Mouse (Mus musculus): ENCODE measurements around the gene Kirrel3. TPM values are rescaled to one million over a fixed set of nuclear protein-coding genes. Genes with fewer than 3 reads are reported as not detected.
A peak's percentile ranks its signal among the peaks of the same experiment; 100 is the strongest.

Kirrel3 gene
- polyA plus RNA-seq, 1 experiment from 2014 or later, result 25.9 TPM

DNA sequence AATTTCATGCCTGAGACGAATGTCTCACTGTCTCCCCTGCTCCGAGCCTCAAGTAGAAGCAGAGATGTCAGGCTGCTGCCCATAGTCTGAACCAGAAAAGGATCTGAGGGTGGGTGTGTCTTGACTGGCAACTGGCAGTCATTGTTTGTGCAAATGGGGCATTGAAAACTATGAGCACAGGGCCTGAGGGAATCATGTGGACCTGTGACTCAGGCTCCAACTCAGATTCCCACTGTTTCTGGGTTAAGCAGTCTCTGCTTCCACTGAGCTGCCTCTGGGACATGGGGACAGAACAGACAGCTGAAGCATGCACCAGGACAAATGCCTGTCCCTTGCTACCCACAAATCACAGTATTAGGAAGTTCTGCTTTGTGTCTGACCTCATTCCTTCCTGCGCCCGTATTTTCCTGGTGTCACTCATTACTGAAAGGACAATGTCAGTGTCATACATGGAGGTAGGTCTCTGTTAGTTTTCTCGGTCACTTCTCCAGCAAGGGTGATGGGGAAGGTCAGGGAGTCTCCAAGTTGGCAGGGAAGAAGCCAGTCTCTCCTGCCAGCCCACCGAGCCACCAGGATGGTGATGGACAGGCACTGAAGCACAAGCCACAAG is 484.3 kb downstream of the Kirrel3 start:
- no peaks in the 10 kb centered on the region for H3K36me3 ChIP-seq
- 63% methylated on average over 6 of the region's 6 CpGs for WGBS
- H3K9me3 ChIP-seq, result no peaks in the 10 kb centered on the region
- no peaks in the 10 kb centered on the region for H3K27me3 ChIP-seq
- H3K27ac ChIP-seq (replicated peaks), result no peak overlapping the region
- ATAC-seq (ENCODE audit: low read depth), result no peak
- H3K9ac ChIP-seq, result no peak overlapping the region
- H3K4me2 ChIP-seq, result no peak overlapping the region
- H3K4me3 ChIP-seq, result no peak overlapping the region
- peaks cover 18% of the 10 kb centered on the region for H3K4me1 ChIP-seq (replicated peaks)

DNA sequence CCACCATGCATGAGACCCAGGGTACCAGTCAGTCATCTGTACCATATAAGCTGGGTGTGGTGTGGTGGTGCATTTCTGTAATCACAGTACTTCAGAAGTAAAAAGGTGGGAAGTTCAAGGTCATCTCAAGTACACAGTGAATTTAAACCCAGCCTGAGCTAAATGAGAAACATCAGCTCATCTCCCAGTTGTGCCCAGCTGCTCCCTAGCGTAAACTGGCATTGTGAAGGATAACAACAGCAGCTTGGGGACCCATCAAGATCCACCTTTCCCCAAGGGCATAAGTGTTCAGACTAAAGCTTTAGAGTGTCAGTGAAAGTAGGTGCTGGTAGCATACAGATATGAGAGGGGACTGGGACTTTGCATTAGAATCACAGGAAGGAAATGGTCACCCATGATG is 488.6 kb downstream of the Kirrel3 start:
- no peaks in the 10 kb centered on the region for H3K27me3 ChIP-seq
- H3K27ac ChIP-seq (replicated peaks), result no peak overlapping the region
- no peaks in the 10 kb centered on the region for H3K9me3 ChIP-seq
- H3K9ac ChIP-seq, result no peak overlapping the region
- no peak overlapping the region for H3K4me2 ChIP-seq
- no peaks in the 10 kb centered on the region for H3K36me3 ChIP-seq
- ATAC-seq (ENCODE audit: low read depth), result no peak
- WGBS, result 69% methylated on average over 1 of the region's 1 CpGs
- H3K4me3 ChIP-seq, result no peak overlapping the region
- no peaks in the 10 kb centered on the region for H3K4me1 ChIP-seq (replicated peaks)

DNA sequence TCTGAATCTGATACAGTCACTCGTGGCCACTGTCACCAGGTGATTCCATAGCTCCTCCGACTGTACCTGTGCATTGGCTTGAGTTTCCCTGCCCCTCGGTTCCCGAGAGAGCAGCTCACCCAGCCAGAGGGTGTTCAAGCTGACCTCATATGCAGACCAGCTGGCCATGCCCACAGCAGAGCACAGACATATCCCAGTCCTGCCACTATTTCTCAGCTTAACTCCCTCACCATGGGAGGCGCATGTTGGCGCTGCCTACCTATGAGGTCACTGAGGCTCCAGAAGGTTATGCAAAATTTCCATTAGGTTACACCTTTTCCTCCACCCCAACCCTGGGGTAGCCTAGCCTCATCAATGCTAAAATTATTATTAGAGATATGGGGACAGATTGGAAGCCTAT is 489.6 kb downstream of the Kirrel3 start:
- Histone ChIP-seq H3K4me3 (no peak overlapping the region), H3K9me3 (no peaks in the 10 kb centered on the region), H3K36me3 (no peaks in the 10 kb centered on the region), H3K27me3 (no peaks in the 10 kb centered on the region), H3K4me2 (no peak overlapping the region), H3K4me1 (replicated peaks) (no peaks in the 10 kb centered on the region), H3K9ac (no peak overlapping the region), H3K27ac (replicated peaks) (no peak overlapping the region)
- no peak for ATAC-seq (ENCODE audit: low read depth)
- 92% methylated on average over 6 of the region's 6 CpGs for WGBS

DNA sequence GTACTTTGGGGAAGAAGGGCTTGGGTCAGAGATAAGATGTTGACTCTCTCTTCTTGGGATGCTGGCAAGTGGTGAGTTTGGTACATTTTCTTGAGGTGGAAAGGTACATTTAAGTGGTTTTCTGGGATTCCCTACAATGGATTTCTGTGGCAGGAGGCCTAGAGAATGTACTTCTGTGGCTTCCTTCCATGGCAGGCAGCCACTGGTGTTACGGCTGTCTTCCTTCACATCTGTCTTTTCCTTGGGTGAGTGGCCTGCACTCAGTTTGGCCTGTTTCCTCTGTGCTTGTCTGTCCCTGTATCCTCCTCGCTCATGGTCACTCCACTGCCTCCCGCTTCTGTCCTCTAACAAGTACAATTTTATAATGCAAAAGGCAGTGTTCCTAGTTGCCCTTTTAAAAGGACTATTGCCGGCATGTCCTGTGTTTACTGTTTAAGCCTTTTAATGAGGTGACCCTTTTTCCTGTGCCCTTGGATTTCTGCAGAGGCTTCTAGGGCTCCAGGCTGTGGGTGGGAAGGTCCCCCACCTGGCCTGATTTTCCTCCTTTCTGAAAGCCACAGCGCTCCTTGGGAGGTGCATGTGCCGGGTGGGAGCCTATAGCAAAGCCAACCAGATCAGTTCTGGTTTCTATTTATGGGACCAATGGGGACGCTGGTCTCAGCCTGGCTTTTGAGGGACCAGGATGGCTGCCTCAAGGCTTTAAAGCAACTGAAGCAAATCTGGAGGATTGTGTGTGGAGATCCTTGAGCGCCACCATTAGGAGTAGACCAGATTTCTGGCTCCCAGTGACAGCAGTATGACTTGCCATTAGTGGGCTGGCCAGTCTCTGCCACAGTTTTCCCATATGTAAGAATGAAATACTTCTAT is 491.1 kb downstream of the Kirrel3 start:
- H3K4me2 ChIP-seq, result no peak overlapping the region
- no peaks in the 10 kb centered on the region for H3K9me3 ChIP-seq
- no peaks in the 10 kb centered on the region for H3K36me3 ChIP-seq
- no peak overlapping the region for H3K4me3 ChIP-seq
- ATAC-seq (ENCODE audit: low read depth), result no peak
- 79% methylated on average over 8 of the region's 8 CpGs for WGBS
- no peak overlapping the region for H3K9ac ChIP-seq
- no peaks in the 10 kb centered on the region for H3K27me3 ChIP-seq
- H3K4me1 ChIP-seq (replicated peaks), result no peaks in the 10 kb centered on the region
- H3K27ac ChIP-seq (replicated peaks), result no peak overlapping the region

DNA sequence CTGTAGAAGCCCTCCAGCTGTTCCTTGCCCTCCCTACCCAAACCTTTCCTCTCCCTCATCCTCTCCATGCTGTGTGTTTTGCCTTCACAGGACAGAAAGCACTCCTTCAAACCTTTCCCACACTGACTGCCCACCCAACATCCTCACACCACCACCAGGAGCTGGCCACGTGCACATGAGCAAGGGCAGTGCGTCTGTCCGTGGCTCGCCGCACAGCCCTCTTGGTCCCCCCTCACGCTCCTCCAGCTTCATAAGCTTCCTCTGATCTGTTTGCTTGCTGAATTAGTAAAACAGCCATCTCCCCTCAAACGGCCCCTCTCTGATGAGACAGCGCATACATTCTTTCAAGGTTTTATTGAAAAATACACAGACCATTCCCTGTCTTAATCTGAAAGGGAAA is 492.0 kb downstream of the Kirrel3 start:
- no peak overlapping the region for H3K9ac ChIP-seq
- ATAC-seq (ENCODE audit: low read depth), result no peak
- no peak overlapping the region for H3K4me3 ChIP-seq
- H3K36me3 ChIP-seq, result no peaks in the 10 kb centered on the region
- WGBS, result 70% methylated on average over 8 of the region's 8 CpGs
- H3K27me3 ChIP-seq, result no peaks in the 10 kb centered on the region
- no peaks in the 10 kb centered on the region for H3K9me3 ChIP-seq
- H3K4me1 ChIP-seq (replicated peaks), result no peaks in the 10 kb centered on the region
- H3K27ac ChIP-seq (replicated peaks), result no peak overlapping the region
- no peak overlapping the region for H3K4me2 ChIP-seq

DNA sequence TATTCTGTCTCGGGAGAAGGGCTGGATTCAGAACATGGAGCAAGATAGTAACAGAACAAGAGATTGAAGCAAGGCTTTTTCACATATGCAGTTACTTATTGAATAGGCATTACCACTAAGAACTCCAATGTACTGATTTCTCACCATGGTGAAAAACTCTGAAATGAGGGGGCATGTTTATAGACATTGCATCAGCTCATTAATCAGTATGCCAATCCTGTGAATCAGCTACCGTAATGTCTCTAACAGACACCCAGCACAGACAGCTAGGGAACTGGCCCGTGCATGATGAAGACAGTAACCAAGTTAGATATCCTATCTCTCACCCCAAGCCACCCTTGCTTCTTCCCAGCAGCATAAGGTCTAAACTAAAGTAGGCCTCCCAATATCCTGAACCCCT is 492.5 kb downstream of the Kirrel3 start:
- no peaks in the 10 kb centered on the region for H3K9me3 ChIP-seq
- H3K4me1 ChIP-seq (replicated peaks), result no peaks in the 10 kb centered on the region
- no peak overlapping the region for H3K4me3 ChIP-seq
- H3K27me3 ChIP-seq, result no peaks in the 10 kb centered on the region
- 71% methylated on average over 3 of the region's 3 CpGs for WGBS
- H3K4me2 ChIP-seq, result no peak overlapping the region
- no peak overlapping the region for H3K27ac ChIP-seq (replicated peaks)
- H3K36me3 ChIP-seq, result no peaks in the 10 kb centered on the region
- no peak overlapping the region for H3K9ac ChIP-seq
- no peak for ATAC-seq (ENCODE audit: low read depth)

DNA sequence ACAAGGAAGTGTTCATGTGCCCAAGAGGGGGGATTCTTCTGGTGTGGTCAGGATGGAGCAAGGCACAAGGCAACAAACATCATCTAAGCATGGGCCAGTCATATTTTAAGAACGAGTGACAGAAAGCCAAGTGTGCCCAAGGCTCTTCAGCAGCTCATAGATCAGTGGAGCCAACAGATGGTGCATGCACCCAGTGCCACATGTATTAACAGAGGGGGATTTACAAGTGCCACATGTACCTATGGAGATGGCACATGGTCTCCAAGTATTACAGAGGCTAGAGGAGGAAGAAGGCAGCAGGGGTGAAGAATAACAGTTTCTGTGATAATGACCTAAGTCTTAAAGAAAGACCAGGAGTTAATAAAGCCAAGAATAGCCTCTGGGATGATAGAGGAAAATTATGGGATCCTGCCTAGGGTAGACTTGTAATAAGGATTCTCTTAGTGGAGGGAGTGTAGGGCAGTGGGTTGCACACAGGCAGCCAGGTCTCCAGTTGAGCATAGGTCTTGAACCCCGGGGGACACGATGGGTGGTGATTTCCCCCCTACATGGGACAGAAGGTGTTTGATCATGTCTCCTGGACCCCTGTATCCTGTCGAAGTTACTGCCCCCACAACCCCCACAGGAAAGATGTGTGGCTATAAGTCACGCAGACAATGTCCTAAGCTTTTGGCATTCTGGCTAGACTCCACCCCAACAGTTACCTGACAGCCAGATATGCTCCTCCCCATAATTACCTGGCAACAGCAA is 495.0 kb downstream of the Kirrel3 start:
- Histone ChIP-seq H3K4me3 (no peak overlapping the region), H3K9ac (no peak overlapping the region), H3K4me2 (no peak overlapping the region), H3K9me3 (no peaks in the 10 kb centered on the region), H3K27ac (replicated peaks) (no peak overlapping the region), H3K27me3 (no peaks in the 10 kb centered on the region), H3K4me1 (replicated peaks) (peaks cover 5% of the 10 kb centered on the region; the same call in 1 of the 2 replicates), H3K36me3 (no peaks in the 10 kb centered on the region)
- 88% methylated on average over 5 of the region's 5 CpGs for WGBS
- no peak for ATAC-seq (ENCODE audit: low read depth)

DNA sequence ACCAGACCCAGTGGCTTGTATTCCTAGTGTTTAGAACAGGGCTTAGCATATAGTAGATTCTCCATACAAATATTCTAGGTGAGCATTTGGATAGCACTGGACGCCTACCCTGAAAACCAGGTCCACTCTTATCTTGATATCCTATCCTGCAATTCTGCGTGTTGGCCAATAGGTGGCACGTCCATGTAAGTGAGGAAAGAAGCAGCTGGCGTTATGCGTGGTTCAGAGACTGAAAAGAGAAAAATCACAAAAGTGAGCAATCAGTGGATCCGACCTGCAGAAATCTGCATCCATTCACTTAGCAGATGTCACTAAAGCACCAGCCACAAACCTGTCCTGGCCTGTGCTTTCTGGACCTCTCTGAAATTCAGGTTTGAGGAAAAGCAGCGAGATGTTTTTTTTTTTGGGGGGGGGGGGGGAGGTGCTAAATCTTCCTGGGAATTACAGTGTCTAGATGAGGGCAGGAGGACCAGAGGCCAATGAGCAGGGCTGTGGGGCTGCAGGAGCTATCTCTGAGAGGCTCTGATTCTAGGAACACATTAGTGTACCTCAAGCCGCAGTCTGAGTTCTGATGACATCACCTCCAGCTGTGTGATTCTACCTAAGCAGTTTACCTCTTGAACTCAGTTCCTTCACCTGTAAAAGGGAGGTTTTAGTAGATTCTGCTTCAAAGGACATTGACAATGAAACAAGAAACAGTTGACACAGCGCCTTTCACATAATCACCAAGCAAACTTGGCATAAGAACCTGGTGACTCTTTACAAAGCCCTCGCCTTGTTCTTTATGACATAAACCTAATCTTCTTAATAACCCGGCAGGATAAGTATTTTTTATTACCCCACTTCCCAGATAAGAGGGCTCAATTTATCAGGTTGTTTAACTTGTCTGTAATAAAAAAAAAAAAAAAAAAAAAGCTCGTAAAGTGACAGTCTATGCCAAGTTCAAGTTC is 498.1 kb downstream of the Kirrel3 start:
- H3K36me3 ChIP-seq, result no peaks in the 10 kb centered on the region
- 0 out of 2 replicates have a peak, but pooled peaks have one; percentile 30 for ATAC-seq (ENCODE audit: low read depth)
- H3K4me2 ChIP-seq, result peak overlapping the region; percentile 30; the same call in 1 of the 2 replicates
- no peaks in the 10 kb centered on the region for H3K27me3 ChIP-seq
- H3K4me3 ChIP-seq, result no peak overlapping the region
- no peaks in the 10 kb centered on the region for H3K9me3 ChIP-seq
- WGBS, result 37% methylated on average over 12 of the region's 12 CpGs
- peaks cover 12% of the 10 kb centered on the region; the same call in 1 of the 2 replicates for H3K4me1 ChIP-seq (replicated peaks)
- no peak overlapping the region for H3K27ac ChIP-seq (replicated peaks)
- 0 out of 2 replicates have a peak overlapping the region, but pooled peaks have one; percentile 47 for H3K9ac ChIP-seq

DNA sequence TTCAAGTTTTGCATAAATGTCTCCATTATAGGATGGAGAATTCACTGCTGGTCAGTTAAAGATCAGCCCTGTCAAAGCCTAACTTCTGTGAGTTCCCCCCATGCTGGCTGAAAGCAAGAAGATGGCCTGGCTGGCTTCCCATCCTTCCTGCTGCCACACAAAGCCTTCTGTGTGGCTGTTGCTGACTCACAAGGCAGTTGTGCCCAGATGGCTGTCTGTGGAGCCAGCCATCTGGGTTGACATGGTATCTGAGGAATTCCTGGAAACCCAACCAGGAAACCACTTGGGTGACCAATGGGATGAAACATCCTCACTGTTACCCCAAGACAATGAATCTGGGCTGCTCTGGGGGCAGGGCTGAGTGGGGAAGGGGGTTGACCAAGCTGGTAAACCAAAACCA is 500.5 kb downstream of the Kirrel3 start:
- no peak for ATAC-seq (ENCODE audit: low read depth)
- no peak overlapping the region for H3K27ac ChIP-seq (replicated peaks)
- H3K9ac ChIP-seq, result no peak overlapping the region
- peaks cover 12% of the 10 kb centered on the region; the same call in 1 of the 2 replicates for H3K4me1 ChIP-seq (replicated peaks)
- H3K4me2 ChIP-seq, result no peak overlapping the region
- no peaks in the 10 kb centered on the region for H3K9me3 ChIP-seq
- H3K27me3 ChIP-seq, result no peaks in the 10 kb centered on the region
- H3K36me3 ChIP-seq, result no peaks in the 10 kb centered on the region
- no peak overlapping the region for H3K4me3 ChIP-seq

DNA sequence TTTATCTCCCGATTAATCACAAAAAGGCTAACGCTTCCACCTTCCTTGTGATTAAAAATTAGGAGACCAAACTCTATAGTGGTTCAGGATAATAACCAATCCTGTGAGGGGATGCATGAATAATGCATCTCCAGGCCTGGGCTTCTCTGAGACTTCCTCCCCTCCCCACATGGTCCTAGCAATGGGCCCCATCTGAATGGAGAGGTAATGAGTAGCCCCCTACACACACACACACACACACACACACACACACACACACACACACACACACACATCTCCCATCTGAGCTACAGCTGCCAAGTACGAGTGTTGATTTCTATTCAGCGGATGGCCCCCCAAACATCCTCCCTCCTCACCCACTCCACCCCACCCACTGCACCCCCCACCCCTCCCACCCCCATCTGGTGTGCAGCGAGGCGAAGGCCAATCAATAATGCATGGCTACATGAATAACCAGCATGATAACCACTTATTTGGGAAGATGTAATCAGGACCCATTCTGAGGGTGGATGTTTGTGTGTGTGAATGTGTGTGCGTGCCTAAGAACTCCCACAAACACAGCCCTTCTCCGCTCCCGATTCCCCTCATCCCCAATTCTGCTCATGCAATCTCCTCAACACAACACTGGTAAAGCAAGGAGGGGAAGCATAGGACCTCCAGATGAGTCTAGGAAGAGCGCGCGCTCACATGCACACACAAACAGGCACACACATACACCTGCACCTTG is 501.9 kb downstream of the Kirrel3 start:
- peaks cover 12% of the 10 kb centered on the region; the same call in 1 of the 2 replicates for H3K4me1 ChIP-seq (replicated peaks)
- H3K27me3 ChIP-seq, result no peaks in the 10 kb centered on the region
- no peak overlapping the region for H3K4me3 ChIP-seq
- 68% methylated on average over 12 of the region's 12 CpGs for WGBS
- no peak overlapping the region for H3K4me2 ChIP-seq
- no peak overlapping the region for H3K9ac ChIP-seq
- H3K36me3 ChIP-seq, result no peaks in the 10 kb centered on the region
- no peak overlapping the region for H3K27ac ChIP-seq (replicated peaks)
- 0 out of 2 replicates have a peak, but pooled peaks have one; percentile 45 for ATAC-seq (ENCODE audit: low read depth)
- H3K9me3 ChIP-seq, result no peaks in the 10 kb centered on the region

DNA sequence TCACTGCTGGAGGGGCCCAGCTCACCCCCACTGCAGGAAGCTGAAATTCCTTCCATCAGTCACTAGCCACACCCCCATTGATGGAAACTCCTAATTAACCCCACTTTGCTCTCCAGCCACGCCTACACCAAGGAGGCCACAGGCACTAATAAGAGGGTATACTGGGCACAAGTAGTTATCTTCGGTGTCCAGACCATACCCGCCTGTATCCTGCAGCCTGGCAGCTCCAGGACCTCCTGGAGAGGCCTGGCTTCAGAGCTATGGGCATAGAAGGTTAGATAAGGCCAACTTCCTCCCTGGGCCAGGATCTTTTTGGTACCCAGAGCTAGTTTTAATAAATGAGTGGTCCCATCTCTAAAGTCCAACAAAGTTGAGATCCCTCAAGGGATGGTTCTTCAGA is 503.0 kb downstream of the Kirrel3 start:
- no peaks in the 10 kb centered on the region for H3K27me3 ChIP-seq
- H3K27ac ChIP-seq (replicated peaks), result no peak overlapping the region
- no peak for ATAC-seq (ENCODE audit: low read depth)
- no peaks in the 10 kb centered on the region for H3K36me3 ChIP-seq
- peaks cover 10% of the 10 kb centered on the region; the same call in 1 of the 2 replicates for H3K4me1 ChIP-seq (replicated peaks)
- H3K9me3 ChIP-seq, result no peaks in the 10 kb centered on the region
- no peak overlapping the region for H3K4me2 ChIP-seq
- WGBS, result 72% methylated on average over 3 of the region's 3 CpGs
- H3K4me3 ChIP-seq, result no peak overlapping the region
- no peak overlapping the region for H3K9ac ChIP-seq
